14 mouse cellular contexts compared by ENCODE assay signal in genomic region chr7:99050882-99051281, GRCm38 (mm10).
DNase-seq lines count a peak whose midpoint lies in the region; ATAC-seq lines count a peak whose summit lies in the region.
"Had no signal": no experiment of that assay in that cellular context is flagged by ENCODE, and none has a peak within 500 bp of the region (broad histone marks: within the 10 kb centered on the region; RNA-seq: fewer than 3 reads in every experiment).

No protein-coding gene starts in this region.

- DNase-seq in heart, adult 8-10 months (ENCODE audit: low spot score) = no peak
- no peak for DNase-seq in limb, embryonic 10.5 days (ENCODE audit: low spot score)
- DNase-seq in adipocyte (ENCODE audit: low spot score) = peak; percentile 10
- DNase-seq: cerebellum, adult 9-11 months; kidney, postnatal 14 days; layer of hippocampus, postnatal 36 days; liver; lung, postnatal 14 days; right cerebral cortex, postnatal 25 days; thymus, postnatal 36 days had no signal

- peak overlapping the region; percentile 2; the same call in 1 of the 2 replicates for H3K4me2 ChIP-seq in heart, embryonic 11.5 days
- no peak overlapping the region for H3K4me2 ChIP-seq in limb, embryonic 12.5 days
- H3K4me2 ChIP-seq in embryonic facial prominence, embryonic 15.5 days (replicated peaks) = no peak overlapping the region
- no peak overlapping the region for H3K4me2 ChIP-seq in intestine, embryonic 15.5 days (replicated peaks)

- no peaks in the 10 kb centered on the region for H3K9me3 ChIP-seq in heart, embryonic 11.5 days (replicated peaks; ENCODE audit: control insufficient read depth, low read length)
- H3K9me3 ChIP-seq in limb, embryonic 12.5 days = no peaks in the 10 kb centered on the region
- no peaks in the 10 kb centered on the region for H3K9me3 ChIP-seq in limb, embryonic 10.5 days (replicated peaks)
- H3K9me3 ChIP-seq in embryonic facial prominence, embryonic 15.5 days (replicated peaks) = no peaks in the 10 kb centered on the region; the same call in 1 of the 2 replicates
- no peaks in the 10 kb centered on the region for H3K9me3 ChIP-seq in intestine, embryonic 15.5 days

- H3K4me1 ChIP-seq in heart, embryonic 11.5 days (ENCODE audit: control insufficient read depth, insufficient read depth, low read length) = peaks cover 7% of the 10 kb centered on the region
- H3K4me1 ChIP-seq in limb, embryonic 12.5 days (replicated peaks) = peaks cover 20% of the 10 kb centered on the region
- H3K4me1 ChIP-seq in limb, embryonic 10.5 days = peaks cover 17% of the 10 kb centered on the region
- peaks cover 29% of the 10 kb centered on the region for H3K4me1 ChIP-seq in embryonic facial prominence, embryonic 15.5 days
- peaks cover 7% of the 10 kb centered on the region; the same call in 1 of the 2 replicates for H3K4me1 ChIP-seq in intestine, embryonic 15.5 days (replicated peaks)

- peaks cover 4% of the 10 kb centered on the region; the same call in 1 of the 2 replicates for H3K36me3 ChIP-seq in heart, embryonic 11.5 days (ENCODE audit: control insufficient read depth, insufficient read depth, low read length)
- 0 out of 2 replicates have a peak, but pooled peaks cover 3% of the 10 kb centered on the region for H3K36me3 ChIP-seq in limb, embryonic 12.5 days
- H3K36me3 ChIP-seq in limb, embryonic 10.5 days = peaks cover 6% of the 10 kb centered on the region; the same call in 1 of the 2 replicates
- H3K36me3 ChIP-seq in embryonic facial prominence, embryonic 15.5 days = 0 out of 2 replicates have a peak, but pooled peaks cover 3% of the 10 kb centered on the region
- no peaks in the 10 kb centered on the region for H3K36me3 ChIP-seq in intestine, embryonic 15.5 days

- WGBS in heart, embryonic 11.5 days (ENCODE audit: insufficient replicate concordance) = 85% methylated on average over 1 of the region's 1 CpGs
- 81% methylated on average over 1 of the region's 1 CpGs for WGBS in limb, embryonic 12.5 days
- WGBS in limb, embryonic 10.5 days = 85% methylated on average over 1 of the region's 1 CpGs
- WGBS in embryonic facial prominence, embryonic 15.5 days = 32% methylated on average over 1 of the region's 1 CpGs
- WGBS in intestine, embryonic 15.5 days = 71% methylated on average over 1 of the region's 1 CpGs

- no peaks in the 10 kb centered on the region for H3K27me3 ChIP-seq in heart, embryonic 11.5 days (ENCODE audit: control insufficient read depth, insufficient read depth, low read length)
- H3K27me3 ChIP-seq in limb, embryonic 12.5 days = no peaks in the 10 kb centered on the region
- no peaks in the 10 kb centered on the region for H3K27me3 ChIP-seq in limb, embryonic 10.5 days (ENCODE audit: low read depth, poor library complexity, severe bottlenecking)
- no peaks in the 10 kb centered on the region for H3K27me3 ChIP-seq in embryonic facial prominence, embryonic 15.5 days
- no peaks in the 10 kb centered on the region for H3K27me3 ChIP-seq in intestine, embryonic 15.5 days (replicated peaks)

- H3K4me3 ChIP-seq in heart, embryonic 11.5 days (ENCODE audit: low read depth, low read length) = no peak overlapping the region
- H3K4me3 ChIP-seq in limb, embryonic 12.5 days (replicated peaks) = no peak overlapping the region
- no peak overlapping the region for H3K4me3 ChIP-seq in limb, embryonic 10.5 days
- H3K4me3 ChIP-seq in embryonic facial prominence, embryonic 15.5 days (replicated peaks) = no peak overlapping the region
- H3K4me3 ChIP-seq in intestine, embryonic 15.5 days (replicated peaks) = no peak overlapping the region

- no peak overlapping the region for H3K9ac ChIP-seq in heart, embryonic 11.5 days (ENCODE audit: low read depth, low read length)
- H3K9ac ChIP-seq in limb, embryonic 12.5 days (replicated peaks) = no peak overlapping the region
- no peak overlapping the region for H3K9ac ChIP-seq in embryonic facial prominence, embryonic 15.5 days
- no peak overlapping the region for H3K9ac ChIP-seq in intestine, embryonic 15.5 days

- H3K27ac ChIP-seq in heart, embryonic 11.5 days (ENCODE audit: low read depth, low read length) = 0 out of 2 replicates have a peak overlapping the region, but pooled peaks have one; percentile 46
- H3K27ac ChIP-seq in limb, embryonic 12.5 days = 0 out of 2 replicates have a peak overlapping the region, but pooled peaks have one; percentile 7
- H3K27ac ChIP-seq in limb, embryonic 10.5 days = no peak overlapping the region
- H3K27ac ChIP-seq in embryonic facial prominence, embryonic 15.5 days (replicated peaks) = peak overlapping the region; percentile 58
- H3K27ac ChIP-seq in intestine, embryonic 15.5 days = no peak overlapping the region

- no peak for ATAC-seq in heart, embryonic 11.5 days (replicated peaks; ENCODE audit: insufficient number of reproducible peaks, low FRiP score, low TSS enrichment)
- ATAC-seq in limb, embryonic 12.5 days (ENCODE audit: insufficient number of reproducible peaks, insufficient read depth, low FRiP score, low TSS enrichment, low read depth) = no peak
- no peak for ATAC-seq in embryonic facial prominence, embryonic 15.5 days (ENCODE audit: insufficient number of reproducible peaks, low FRiP score, low TSS enrichment, low read depth)
- no peak for ATAC-seq in intestine, embryonic 15.5 days

Comparison
In these comparisons a context has a peak if more than half of its experiments do, and no peak if none do; other contexts are left out.
1. H3K27ac ChIP-seq: peak in heart, embryonic 11.5 days (single experiment), limb, embryonic 12.5 days (single experiment) and embryonic facial prominence, embryonic 15.5 days (single experiment); none in limb, embryonic 10.5 days (single experiment) and intestine, embryonic 15.5 days (single experiment).